Mouse (Mus musculus): ENCODE results near the gene Cttnbp2nl. TPM values are rescaled to one million over a fixed set of nuclear protein-coding genes. Genes with fewer than 3 reads are reported as not detected.

Gene Cttnbp2nl
- total and polyA plus RNA-seq, 2 experiments from 2014 or later: 31.7 to 44.9 TPM

- H3K36me3 ChIP-seq (ENCODE audit: insufficient read depth): 0 out of 2 replicates have a peak, but pooled peaks cover 9% of the 10 kb centered on the region
- no peaks in the 10 kb centered on the region for H3K9me3 ChIP-seq (ENCODE audit: low read length)
- H3K9ac ChIP-seq: no peak overlapping the region
- DNase-seq: no peak
- no peak overlapping the region for H3K4me3 ChIP-seq (ENCODE audit: low read depth, low read length)
- H3K27me3 ChIP-seq (ENCODE audit: insufficient read depth, low read length): no peaks in the 10 kb centered on the region
- H3K27ac ChIP-seq (ENCODE audit: low read depth, low read length): no peak overlapping the region
- H3K4me1 ChIP-seq (ENCODE audit: insufficient read depth): no peaks in the 10 kb centered on the region
- no peak for TF ChIP-seq CTCF (IDR thresholded peaks at IDR 0.05; ENCODE audit: low read depth)
- no peak for ATAC-seq
- WGBS: 94% methylated on average over 23 of the region's 23 CpGs
- H3K4me2 ChIP-seq (ENCODE audit: low read depth): no peak overlapping the region
Observed at GRCm38 (mm10) chr3:104952891-104953670, 99.9 kb downstream of the Cttnbp2nl start.

Other genes starting within 250 kb of the Cttnbp2nl start
- gene Mov10, start 234.6 kb downstream of the Cttnbp2nl start, total RNA-seq (2014; rRNA removed): 3.9 and 7.7 TPM in 2 replicates
- 3.9 and 4.6 TPM in 2 replicates for gene Mov10, start 234.6 kb downstream of the Cttnbp2nl start, polyA plus RNA-seq (2015; fragmentation: Nextera tagmentation; extraction: Ambion mirVana)
- gene St7l, start 189.1 kb downstream of the Cttnbp2nl start, total RNA-seq (2014; rRNA removed): 41.5 and 46.5 TPM in 2 replicates
- gene St7l, start 189.1 kb downstream of the Cttnbp2nl start, polyA plus RNA-seq (2015; fragmentation: Nextera tagmentation; extraction: Ambion mirVana): 31.2 and 35.4 TPM in 2 replicates
- gene Capza1, start 188.6 kb downstream of the Cttnbp2nl start, total RNA-seq (2014; rRNA removed): 119 and 123 TPM in 2 replicates
- 85.5 and 92.4 TPM in 2 replicates for gene Capza1, start 188.6 kb downstream of the Cttnbp2nl start, polyA plus RNA-seq (2015; fragmentation: Nextera tagmentation; extraction: Ambion mirVana)
- 1.2 and 2.0 TPM in 2 replicates for gene Wnt2b, start 91.2 kb downstream of the Cttnbp2nl start, total RNA-seq (2014; rRNA removed)
- gene Wnt2b, start 91.2 kb downstream of the Cttnbp2nl start, polyA plus RNA-seq (2015; fragmentation: Nextera tagmentation; extraction: Ambion mirVana): 0.21 and 0.47 TPM in 2 replicates
- not detected in 2 replicates for gene 4930564D02Rik, start 13.7 kb upstream of the Cttnbp2nl start, total RNA-seq (2014; rRNA removed)
- gene 4930564D02Rik, start 13.7 kb upstream of the Cttnbp2nl start, polyA plus RNA-seq (2015; fragmentation: Nextera tagmentation; extraction: Ambion mirVana): not detected in 2 replicates